Mouse (Mus musculus) small intestine, adult 10 weeks (tissue): Measurements from ENCODE around the gene Bhlhe41. TPM values are rescaled to one million over a fixed set of nuclear protein-coding genes. Genes with fewer than 3 reads are reported as not detected.

Experiments used
- polyA plus RNA-seq: library from polyadenylated mRNA; stranded (reverse); fragments of 350-450 nt; fragmentation: Illumina TruSeq; extraction: RNeasy Lipid Tissue Mini Kit (QIAGEN cat#74804); gene quantifications from one replicate; pipeline ENCODE4 v1.2.3, GENCODE M21; 2014; ENCODE audit warnings: low replicate concordance

Gene Bhlhe41
- 2.0 TPM for polyA plus RNA-seq

GRCm38 (mm10) chr6:145865289-145865885 lies at the start of gene Bhlhe41:
TSS of gene Bhlhe41 (minus strand) at chr6:145865558.

Other genes starting within 250 kb of the Bhlhe41 start
- gene Tuba3b, start 249.8 kb downstream of the Bhlhe41 start, polyA plus RNA-seq: not detected
- 3.3 TPM for gene Rassf8, start 118.8 kb downstream of the Bhlhe41 start, polyA plus RNA-seq
- gene Sspn, start 66.1 kb upstream of the Bhlhe41 start, polyA plus RNA-seq: 6.3 TPM